Mouse (Mus musculus) ovary, adult 2 months (tissue): ENCODE measurements around the gene Nat8l. TPM values are rescaled to one million over a fixed set of nuclear protein-coding genes. Genes with fewer than 3 reads are reported as not detected.

Source experiments
- polyA plus RNA-seq: library from polyadenylated mRNA; depleted of rRNA; stranded (reverse); fragments of >200 nt; gene quantifications from 2 replicates; pipeline ENCODE4 v1.2.3, GENCODE M21; 2012; rRNA removed

Gene Nat8l
- polyA plus RNA-seq = 6.7 and 8.1 TPM in 2 replicates

GRCm38 (mm10) chr5:33995843-33996693 lies at the start of gene Nat8l:
Gene Nat8l, plus strand, starts transcription at chr5:33995984.

GRCm38 (mm10) chr5:33983309-33984121 lies 12.3 kb upstream of the Nat8l start, which contains the start of gene Gm1673:
Gene Gm1673, plus strand, starts transcription at chr5:33983433.

Other genes with a start within 250 kb of the Nat8l start
- gene Letm1, start 213.2 kb upstream of the Nat8l start, polyA plus RNA-seq = 46.0 and 65.4 TPM in 2 replicates
- gene Nsd2, start 175.3 kb upstream of the Nat8l start, polyA plus RNA-seq = 8.4 and 10.2 TPM in 2 replicates
- 55.4 and 59.9 TPM in 2 replicates for gene Nelfa, start 59.6 kb upstream of the Nat8l start, polyA plus RNA-seq
- 175 and 224 TPM in 2 replicates for gene Gm1673, start 12.6 kb upstream of the Nat8l start, polyA plus RNA-seq
- 1.1 and 3.1 TPM in 2 replicates for gene Poln, start 173.5 kb downstream of the Nat8l start, polyA plus RNA-seq
- gene Haus3, start 173.5 kb downstream of the Nat8l start, polyA plus RNA-seq = 0.28 and 0.30 TPM in 2 replicates
- gene Mxd4, start 191.7 kb downstream of the Nat8l start, polyA plus RNA-seq = 342 and 461 TPM in 2 replicates